30 mouse cellular contexts compared by ENCODE assay signal in genomic region chr15:95970176-95970575, GRCm38 (mm10).
"Had no signal": no experiment of that assay in that cellular context is flagged by ENCODE, and none has a peak within 500 bp of the region (broad histone marks: within the 10 kb centered on the region; RNA-seq: fewer than 3 reads in every experiment).

No protein-coding gene starts in this region.

- H3K4me1 ChIP-seq: limb, embryonic 10.5 days; limb, embryonic 13.5 days; limb, embryonic 15.5 days; liver, embryonic 12.5 days; liver, embryonic 13.5 days; liver, embryonic 15.5 days; lung, embryonic 15.5 days; midbrain, embryonic 15.5 days; neural tube, embryonic 12.5 days had no signal

- ATAC-seq: liver, postnatal 0 days; lung, postnatal 0 days; midbrain, embryonic 13.5 days; midbrain, embryonic 15.5 days; midbrain, embryonic 16.5 days had no signal

- H3K27me3 ChIP-seq: limb, embryonic 12.5 days; limb, embryonic 13.5 days; limb, embryonic 15.5 days; liver, embryonic 12.5 days; liver, embryonic 13.5 days; liver, embryonic 15.5 days; lung, embryonic 15.5 days; megakaryocyte, embryonic 14.5 days; midbrain, embryonic 12.5 days; midbrain, embryonic 13.5 days; midbrain, embryonic 15.5 days; neural tube, embryonic 12.5 days had no signal

- H3K4me2 ChIP-seq: limb, embryonic 12.5 days; limb, embryonic 13.5 days; limb, embryonic 15.5 days; liver, embryonic 11.5 days; liver, embryonic 12.5 days; liver, embryonic 13.5 days; liver, embryonic 15.5 days; lung, embryonic 14.5 days; lung, embryonic 15.5 days; midbrain, embryonic 12.5 days; midbrain, embryonic 13.5 days; midbrain, embryonic 15.5 days; neural tube, embryonic 12.5 days had no signal

- H3K9ac ChIP-seq: limb, embryonic 12.5 days; limb, embryonic 13.5 days; limb, embryonic 15.5 days; liver, embryonic 12.5 days; liver, embryonic 13.5 days; liver, embryonic 14.5 days; liver, embryonic 15.5 days; liver, postnatal 0 days; lung, embryonic 14.5 days; lung, embryonic 15.5 days; midbrain, embryonic 12.5 days; midbrain, embryonic 13.5 days; midbrain, embryonic 15.5 days; neural tube, embryonic 12.5 days had no signal

- H3K9me3 ChIP-seq: limb, embryonic 10.5 days; limb, embryonic 12.5 days; limb, embryonic 13.5 days; limb, embryonic 15.5 days; liver, embryonic 12.5 days; liver, embryonic 13.5 days; liver, embryonic 15.5 days; lung, embryonic 15.5 days; megakaryocyte, embryonic 14.5 days; midbrain, embryonic 12.5 days; midbrain, embryonic 13.5 days; midbrain, embryonic 15.5 days; neural tube, embryonic 12.5 days had no signal

- DNase-seq: left cerebral cortex, postnatal 4 days; liver; liver, embryonic 13.5 days; liver, postnatal 0 days; lung, adult 18-20 months; lung, adult 2 months; lung, embryonic 14.5 days; lung, postnatal 10 days; lung, postnatal 14 days; lung, postnatal 36 days; lung, postnatal 4 days; midbrain, embryonic 14.5 days had no signal

- H3K27ac ChIP-seq: limb, embryonic 10.5 days; limb, embryonic 12.5 days; limb, embryonic 13.5 days; limb, embryonic 15.5 days; liver, embryonic 12.5 days; liver, embryonic 13.5 days; liver, embryonic 14.5 days; liver, embryonic 15.5 days; lung, embryonic 15.5 days; macrophage; midbrain, embryonic 12.5 days; midbrain, embryonic 13.5 days; midbrain, embryonic 15.5 days; neural tube, embryonic 12.5 days had no signal

- H3K4me3 ChIP-seq: limb, embryonic 10.5 days; limb, embryonic 12.5 days; limb, embryonic 13.5 days; limb, embryonic 15.5 days; liver, embryonic 12.5 days; liver, embryonic 13.5 days; liver, embryonic 15.5 days; lung, embryonic 15.5 days; midbrain, embryonic 12.5 days; midbrain, embryonic 13.5 days; midbrain, embryonic 15.5 days; myocyte; neural tube, embryonic 12.5 days had no signal
